12 mouse cellular contexts compared by ENCODE assay signal in genomic region chr15:94213393-94213792, GRCm38 (mm10).
DNase-seq lines count a peak whose midpoint lies in the region; ATAC-seq and TF ChIP-seq lines count a peak whose summit lies in the region.
"Had no signal": no experiment of that assay in that cellular context is flagged by ENCODE, and none has a peak within 500 bp of the region (broad histone marks: within the 10 kb centered on the region; RNA-seq: fewer than 3 reads in every experiment).

No protein-coding gene starts in this region.

- no peaks in the 10 kb centered on the region for H3K36me3 ChIP-seq in hindbrain, embryonic 14.5 days (replicated peaks; ENCODE audit: control insufficient read depth, insufficient read depth)
- H3K36me3 ChIP-seq in hindbrain, embryonic 13.5 days = no peaks in the 10 kb centered on the region
- no peaks in the 10 kb centered on the region for H3K36me3 ChIP-seq in midbrain, postnatal 0 days (ENCODE audit: insufficient read depth, low read length)
- H3K36me3 ChIP-seq in midbrain, embryonic 15.5 days (replicated peaks) = no peaks in the 10 kb centered on the region
- no peaks in the 10 kb centered on the region for H3K36me3 ChIP-seq in forebrain, embryonic 12.5 days (replicated peaks)
- H3K36me3 ChIP-seq: heart, embryonic 10.5 days; stomach, embryonic 15.5 days had no signal

- no peak overlapping the region for H3K4me2 ChIP-seq in hindbrain, embryonic 14.5 days (replicated peaks)
- H3K4me2 ChIP-seq in hindbrain, embryonic 13.5 days = no peak overlapping the region
- no peak overlapping the region for H3K4me2 ChIP-seq in midbrain, postnatal 0 days (ENCODE audit: low read depth, low read length, poor library complexity, severe bottlenecking)
- no peak overlapping the region for H3K4me2 ChIP-seq in midbrain, embryonic 15.5 days
- no peak overlapping the region for H3K4me2 ChIP-seq in forebrain, embryonic 12.5 days
- H3K4me2 ChIP-seq: stomach, embryonic 15.5 days had no signal

- no peaks in the 10 kb centered on the region for H3K27me3 ChIP-seq in hindbrain, embryonic 14.5 days (ENCODE audit: control insufficient read depth, insufficient read depth, low read length)
- no peaks in the 10 kb centered on the region for H3K27me3 ChIP-seq in hindbrain, embryonic 13.5 days
- H3K27me3 ChIP-seq in midbrain, postnatal 0 days (ENCODE audit: insufficient read depth, low read length) = no peaks in the 10 kb centered on the region
- no peaks in the 10 kb centered on the region for H3K27me3 ChIP-seq in midbrain, embryonic 15.5 days (replicated peaks)
- no peaks in the 10 kb centered on the region for H3K27me3 ChIP-seq in forebrain, embryonic 12.5 days
- H3K27me3 ChIP-seq: stomach, embryonic 15.5 days had no signal

- ATAC-seq in hindbrain, embryonic 14.5 days (ENCODE audit: low FRiP score) = no peak
- no peak for ATAC-seq in hindbrain, embryonic 13.5 days (ENCODE audit: low FRiP score)
- ATAC-seq in midbrain, postnatal 0 days (ENCODE audit: low FRiP score) = no peak
- ATAC-seq in midbrain, embryonic 15.5 days (replicated peaks) = no peak
- no peak for ATAC-seq in forebrain, embryonic 12.5 days (ENCODE audit: low FRiP score)

- H3K9me3 ChIP-seq in hindbrain, embryonic 14.5 days (ENCODE audit: control insufficient read depth, low read length) = peaks cover 5% of the 10 kb centered on the region; the same call in 1 of the 2 replicates
- H3K9me3 ChIP-seq in hindbrain, embryonic 13.5 days = 0 out of 2 replicates have a peak, but pooled peaks cover 4% of the 10 kb centered on the region
- no peaks in the 10 kb centered on the region for H3K9me3 ChIP-seq in midbrain, postnatal 0 days (ENCODE audit: low read length)
- H3K9me3 ChIP-seq in midbrain, embryonic 15.5 days = no peaks in the 10 kb centered on the region
- H3K9me3 ChIP-seq in forebrain, embryonic 12.5 days = no peaks in the 10 kb centered on the region
- H3K9me3 ChIP-seq: heart, embryonic 10.5 days; stomach, embryonic 15.5 days had no signal

- peak; percentile 90 for TF ChIP-seq CTCF in midbrain, postnatal 0 days (IDR thresholded peaks at IDR 0.05)

- no peak overlapping the region for H3K27ac ChIP-seq in hindbrain, embryonic 14.5 days
- no peak overlapping the region for H3K27ac ChIP-seq in hindbrain, embryonic 13.5 days
- H3K27ac ChIP-seq in midbrain, postnatal 0 days (ENCODE audit: low read depth, low read length) = no peak overlapping the region
- no peak overlapping the region for H3K27ac ChIP-seq in midbrain, embryonic 15.5 days
- H3K27ac ChIP-seq in forebrain, embryonic 12.5 days = no peak overlapping the region

- WGBS in hindbrain, embryonic 14.5 days = 41% methylated on average over 4 of the region's 4 CpGs
- WGBS in hindbrain, embryonic 13.5 days = 49% methylated on average over 4 of the region's 4 CpGs
- WGBS in midbrain, postnatal 0 days = 37% methylated on average over 4 of the region's 4 CpGs
- WGBS in midbrain, embryonic 15.5 days = 35% methylated on average over 4 of the region's 4 CpGs
- 49% methylated on average over 4 of the region's 4 CpGs for WGBS in forebrain, embryonic 12.5 days

- no peak overlapping the region for H3K4me3 ChIP-seq in hindbrain, embryonic 14.5 days (replicated peaks; ENCODE audit: low read length)
- no peak overlapping the region for H3K4me3 ChIP-seq in hindbrain, embryonic 13.5 days
- H3K4me3 ChIP-seq in midbrain, postnatal 0 days (ENCODE audit: low read depth, low read length) = no peak overlapping the region
- no peak overlapping the region for H3K4me3 ChIP-seq in midbrain, embryonic 15.5 days
- no peak overlapping the region for H3K4me3 ChIP-seq in forebrain, embryonic 12.5 days (replicated peaks)
- H3K4me3 ChIP-seq: erythroblast, embryonic 14.5 days; heart, embryonic 10.5 days; stomach, embryonic 15.5 days had no signal

- peak; percentile 80 for DNase-seq in hindbrain, embryonic 14.5 days (ENCODE audit: low spot score)
- peak; percentile 75 for DNase-seq in midbrain, postnatal 0 days (ENCODE audit: low spot score)
- peak; percentile 69 for DNase-seq in embryo, embryonic 11 days
- no peak for DNase-seq in ovary, postnatal 36 days (ENCODE audit: low spot score)
- no peak for DNase-seq in B cell, adult 2 months
- DNase-seq: kidney, adult 8-10 months had no signal

- no peak overlapping the region for H3K9ac ChIP-seq in hindbrain, embryonic 14.5 days
- no peak overlapping the region for H3K9ac ChIP-seq in hindbrain, embryonic 13.5 days
- no peak overlapping the region for H3K9ac ChIP-seq in midbrain, postnatal 0 days (replicated peaks; ENCODE audit: low read length, poor library complexity, severe bottlenecking)
- no peak overlapping the region for H3K9ac ChIP-seq in midbrain, embryonic 15.5 days
- H3K9ac ChIP-seq in forebrain, embryonic 12.5 days = no peak overlapping the region
- H3K9ac ChIP-seq: stomach, embryonic 15.5 days had no signal

- H3K4me1 ChIP-seq in hindbrain, embryonic 14.5 days (replicated peaks; ENCODE audit: control insufficient read depth, insufficient read depth, low read length) = no peaks in the 10 kb centered on the region
- no peaks in the 10 kb centered on the region for H3K4me1 ChIP-seq in hindbrain, embryonic 13.5 days (replicated peaks)
- H3K4me1 ChIP-seq in midbrain, postnatal 0 days (ENCODE audit: insufficient read depth, low read length) = no peaks in the 10 kb centered on the region
- no peaks in the 10 kb centered on the region for H3K4me1 ChIP-seq in midbrain, embryonic 15.5 days
- no peaks in the 10 kb centered on the region for H3K4me1 ChIP-seq in forebrain, embryonic 12.5 days
- H3K4me1 ChIP-seq: stomach, embryonic 15.5 days had no signal

Comparison
In these comparisons a context has a peak if more than half of its experiments do, and no peak if none do; other contexts are left out.
1. DNase-seq: peak in hindbrain, embryonic 14.5 days (single experiment), midbrain, postnatal 0 days (single experiment) and embryo, embryonic 11 days (single experiment); none in ovary, postnatal 36 days (single experiment) and B cell, adult 2 months (0 of 2).